Mouse (Mus musculus) forebrain, embryonic 12.5 days (tissue): ENCODE measurements at regions not wholly inside any gene's neighbourhood (a gene's known extent, or its start where the extent isn't known, plus 50 kb on each side); places are given as distances from the start of the nearest gene placed in this dataset.
A peak's percentile ranks its signal among the peaks of the same experiment; 100 is the strongest.

ENCODE experiments used
- ATAC-seq: fragments of 200-750 bp; cut with Nextera tagmentation; 2 replicates; pipeline ENCODE4 v1.8.0; 2017; ENCODE audit warnings: moderate TSS enrichment; ENCODE audit not compliant: low FRiP score
- H3K27ac ChIP-seq: fragments of 300-500 bp; sonication (generic); 2 replicates; pipeline ENCODE4 v1.5.1; 2016; ENCODE audit warnings: mild to moderate bottlenecking
- H3K27me3 ChIP-seq: fragments of 300-500 bp; sonication (generic); 2 replicates; pipeline ENCODE4 v1.6.1; 2016; ENCODE audit warnings: mild to moderate bottlenecking
- H3K36me3 ChIP-seq: fragments of 300-500 bp; sonication (generic); replicated peaks from 2 replicates; pipeline ENCODE4 v1.6.1; 2016; ENCODE audit warnings: mild to moderate bottlenecking
- H3K4me1 ChIP-seq: fragments of 300-500 bp; sonication (generic); 2 replicates; pipeline ENCODE4 v1.6.1; 2016
- H3K4me2 ChIP-seq: fragments of 300-500 bp; sonication (generic); 2 replicates; pipeline ENCODE4 v1.6.1; 2016; ENCODE audit warnings: mild to moderate bottlenecking, moderate library complexity
- H3K4me3 ChIP-seq: fragments of 300-500 bp; sonication (generic); replicated peaks from 2 replicates; pipeline ENCODE4 v1.5.1; 2016; ENCODE audit warnings: mild to moderate bottlenecking
- H3K9ac ChIP-seq: fragments of 300-500 bp; sonication (generic); 2 replicates; pipeline ENCODE4 v1.6.1; 2016; ENCODE audit warnings: mild to moderate bottlenecking
- H3K9me3 ChIP-seq: fragments of 300-500 bp; sonication (generic); 2 replicates; pipeline ENCODE4 v1.6.1; 2016
- WGBS: fragments of 180-500 bp; shearing (Covaris S2); methylation state at CpG from one replicate; pipeline ENCODE4 v1.1.7; 2016; 5-methylcytosine and 5-hydroxymethylcytosine counted together

GRCm38 (mm10) chr7:129774261-129774861 is 182.7 kb downstream of the Wdr11 start:
- Histone ChIP-seq H3K4me2 (peak overlapping the region; percentile 36), H3K4me3 (0 out of 2 replicates have a peak overlapping the region, but pooled peaks have one; percentile 5), H3K27me3 (peaks cover 39% of the 10 kb centered on the region), H3K9me3 (no peaks in the 10 kb centered on the region), H3K9ac (no peak overlapping the region), H3K4me1 (peaks cover 30% of the 10 kb centered on the region), H3K36me3 (no peaks in the 10 kb centered on the region), H3K27ac (peak overlapping the region; percentile 53; the same call in 1 of the 2 replicates)
- WGBS: 4% methylated on average over 17 of the region's 17 CpGs
- peak; percentile 30; the same call in 1 of the 2 replicates for ATAC-seq

GRCm38 (mm10) chr7:129775189-129775588 is 183.5 kb downstream of the Wdr11 start:
- no peaks in the 10 kb centered on the region for H3K36me3 ChIP-seq
- peaks cover 39% of the 10 kb centered on the region for H3K27me3 ChIP-seq
- peak; percentile 51; the same call in 1 of the 2 replicates for ATAC-seq
- H3K9ac ChIP-seq: no peak overlapping the region
- peak overlapping the region; percentile 53; the same call in 1 of the 2 replicates for H3K27ac ChIP-seq
- no peak overlapping the region for H3K4me3 ChIP-seq
- no peaks in the 10 kb centered on the region for H3K9me3 ChIP-seq
- peaks cover 35% of the 10 kb centered on the region for H3K4me1 ChIP-seq
- H3K4me2 ChIP-seq: no peak overlapping the region
- 64% methylated on average over 11 of the region's 11 CpGs for WGBS

- 29% methylated on average over 13 of the region's 13 CpGs for WGBS
- H3K4me2 ChIP-seq: 0 out of 2 replicates have a peak overlapping the region, but pooled peaks have one; percentile 0
- no peaks in the 10 kb centered on the region for H3K36me3 ChIP-seq
- peak; percentile 67 for ATAC-seq
- H3K27me3 ChIP-seq: peaks cover 15% of the 10 kb centered on the region
- no peaks in the 10 kb centered on the region for H3K9me3 ChIP-seq
- H3K27ac ChIP-seq: peak overlapping the region; percentile 68
- H3K4me1 ChIP-seq: peaks cover 30% of the 10 kb centered on the region
- no peak overlapping the region for H3K4me3 ChIP-seq
- no peak overlapping the region for H3K9ac ChIP-seq
Observed at GRCm38 (mm10) chr7:129778842-129779421, 187.3 kb downstream of the Wdr11 start.

GRCm38 (mm10) chr7:129779939-129780338 is 188.3 kb downstream of the Wdr11 start:
- H3K9ac ChIP-seq: no peak overlapping the region
- peaks cover 15% of the 10 kb centered on the region for H3K27me3 ChIP-seq
- no peaks in the 10 kb centered on the region for H3K9me3 ChIP-seq
- H3K4me2 ChIP-seq: no peak overlapping the region
- no peak overlapping the region for H3K4me3 ChIP-seq
- no peak for ATAC-seq
- H3K36me3 ChIP-seq: no peaks in the 10 kb centered on the region
- H3K27ac ChIP-seq: no peak overlapping the region
- 76% methylated on average over 6 of the region's 6 CpGs for WGBS
- peaks cover 20% of the 10 kb centered on the region for H3K4me1 ChIP-seq

- Histone ChIP-seq H3K4me2 (no peak overlapping the region), H3K9me3 (no peaks in the 10 kb centered on the region), H3K4me3 (no peak overlapping the region), H3K27ac (no peak overlapping the region), H3K27me3 (peaks cover 8% of the 10 kb centered on the region), H3K9ac (no peak overlapping the region), H3K36me3 (no peaks in the 10 kb centered on the region), H3K4me1 (peaks cover 19% of the 10 kb centered on the region)
- no peak for ATAC-seq
- WGBS: 78% methylated on average over 3 of the region's 3 CpGs
Observed at GRCm38 (mm10) chr7:129781756-129782155, 190.1 kb downstream of the Wdr11 start.

GRCm38 (mm10) chr7:129784966-129785365 is 193.3 kb downstream of the Wdr11 start:
- Histone ChIP-seq H3K4me3 (no peak overlapping the region), H3K27me3 (peaks cover 6% of the 10 kb centered on the region; the same call in 1 of the 2 replicates), H3K4me2 (no peak overlapping the region), H3K9me3 (no peaks in the 10 kb centered on the region), H3K4me1 (peaks cover 6% of the 10 kb centered on the region), H3K9ac (no peak overlapping the region), H3K36me3 (no peaks in the 10 kb centered on the region), H3K27ac (no peak overlapping the region)
- no peak for ATAC-seq
- WGBS: 87% methylated on average over 4 of the region's 4 CpGs

- Histone ChIP-seq H3K9me3 (no peaks in the 10 kb centered on the region), H3K9ac (no peak overlapping the region), H3K27ac (no peak overlapping the region), H3K36me3 (no peaks in the 10 kb centered on the region), H3K4me1 (peaks cover 6% of the 10 kb centered on the region), H3K4me2 (no peak overlapping the region), H3K27me3 (peaks cover 10% of the 10 kb centered on the region; the same call in 1 of the 2 replicates), H3K4me3 (no peak overlapping the region)
- WGBS: 62% methylated on average over 2 of the region's 2 CpGs
- ATAC-seq: no peak
Observed at GRCm38 (mm10) chr7:129787011-129787410, 195.3 kb downstream of the Wdr11 start.

- no peak for ATAC-seq
- no peak overlapping the region for H3K4me3 ChIP-seq
- no peak overlapping the region for H3K27ac ChIP-seq
- H3K27me3 ChIP-seq: peaks cover 10% of the 10 kb centered on the region; the same call in 1 of the 2 replicates
- H3K4me2 ChIP-seq: no peak overlapping the region
- no peak overlapping the region for H3K9ac ChIP-seq
- H3K9me3 ChIP-seq: no peaks in the 10 kb centered on the region
- peaks cover 6% of the 10 kb centered on the region for H3K4me1 ChIP-seq
- WGBS: 90% methylated on average over 2 of the region's 2 CpGs
- no peaks in the 10 kb centered on the region for H3K36me3 ChIP-seq
Observed at GRCm38 (mm10) chr7:129787736-129788135, 196.1 kb downstream of the Wdr11 start.

GRCm38 (mm10) chr7:129789461-129789860 is 197.8 kb downstream of the Wdr11 start:
- no peaks in the 10 kb centered on the region for H3K36me3 ChIP-seq
- no peak for ATAC-seq
- H3K4me1 ChIP-seq: peaks cover 6% of the 10 kb centered on the region
- H3K9ac ChIP-seq: no peak overlapping the region
- no peak overlapping the region for H3K27ac ChIP-seq
- WGBS: 57% methylated on average over 6 of the region's 6 CpGs
- H3K27me3 ChIP-seq: peaks cover 7% of the 10 kb centered on the region; the same call in 1 of the 2 replicates
- no peak overlapping the region for H3K4me2 ChIP-seq
- no peak overlapping the region for H3K4me3 ChIP-seq
- no peaks in the 10 kb centered on the region for H3K9me3 ChIP-seq

- H3K27me3 ChIP-seq: peaks cover 7% of the 10 kb centered on the region; the same call in 1 of the 2 replicates
- ATAC-seq: no peak
- 74% methylated on average over 6 of the region's 6 CpGs for whole genome bisulfite sequencing
Observed at GRCm38 (mm10) chr7:129790590-129791449, 199.2 kb downstream of the Wdr11 start.

GRCm38 (mm10) chr7:129791450-129791820 is 199.8 kb downstream of the Wdr11 start:
- Histone ChIP-seq H3K36me3 (no peaks in the 10 kb centered on the region), H3K4me1 (peaks cover 11% of the 10 kb centered on the region), H3K27ac (no peak overlapping the region), H3K27me3 (peaks cover 7% of the 10 kb centered on the region; the same call in 1 of the 2 replicates), H3K9me3 (no peaks in the 10 kb centered on the region), H3K4me3 (no peak overlapping the region), H3K4me2 (no peak overlapping the region), H3K9ac (no peak overlapping the region)
- 92% methylated on average over 6 of the region's 6 CpGs for WGBS
- no peak for ATAC-seq

More at GRCm38 (mm10) chr7:129790590-129791449, 199.2 kb downstream of the Wdr11 start:
- Histone ChIP-seq H3K4me1 (peaks cover 11% of the 10 kb centered on the region), H3K27ac (no peak overlapping the region), H3K4me2 (no peak overlapping the region), H3K9me3 (no peaks in the 10 kb centered on the region), H3K9ac (no peak overlapping the region), H3K4me3 (no peak overlapping the region), H3K36me3 (no peaks in the 10 kb centered on the region)

- Histone ChIP-seq H3K27ac (no peak overlapping the region), H3K9me3 (no peaks in the 10 kb centered on the region), H3K27me3 (0 out of 2 replicates have a peak, but pooled peaks cover 7% of the 10 kb centered on the region), H3K4me2 (no peak overlapping the region), H3K4me1 (peaks cover 11% of the 10 kb centered on the region), H3K4me3 (no peak overlapping the region), H3K36me3 (no peaks in the 10 kb centered on the region), H3K9ac (no peak overlapping the region)
- 89% methylated on average over 2 of the region's 2 CpGs for WGBS
- no peak for ATAC-seq
Observed at GRCm38 (mm10) chr7:129793733-129794132, 202.1 kb downstream of the Wdr11 start.
